Mouse (Mus musculus) adrenal gland, postnatal 25 days (tissue): Measurements from ENCODE around the gene Kcnt2. TPM values are rescaled to one million over a fixed set of nuclear protein-coding genes. Genes with fewer than 3 reads are reported as not detected.

ENCODE experiments used
- DNase-seq: peaks from one replicate; pipeline ENCODE4 v3.0.0; 2021; ENCODE audit warnings: mixed read lengths
- long read RNA-seq: library from polyadenylated mRNA; stranded (forward); transcript quantifications from one replicate; pipeline ENCODE4 v2.0.0, GENCODE M21; 2021
- total RNA-seq: library from RNA; stranded (reverse); gene quantifications from 2 replicates; pipeline ENCODE4 v1.2.3, GENCODE M21; 2021

Gene Kcnt2
- 0.97 and 1.9 TPM in 2 replicates for total RNA-seq
- long read RNA-seq: 0 reads

DNA sequence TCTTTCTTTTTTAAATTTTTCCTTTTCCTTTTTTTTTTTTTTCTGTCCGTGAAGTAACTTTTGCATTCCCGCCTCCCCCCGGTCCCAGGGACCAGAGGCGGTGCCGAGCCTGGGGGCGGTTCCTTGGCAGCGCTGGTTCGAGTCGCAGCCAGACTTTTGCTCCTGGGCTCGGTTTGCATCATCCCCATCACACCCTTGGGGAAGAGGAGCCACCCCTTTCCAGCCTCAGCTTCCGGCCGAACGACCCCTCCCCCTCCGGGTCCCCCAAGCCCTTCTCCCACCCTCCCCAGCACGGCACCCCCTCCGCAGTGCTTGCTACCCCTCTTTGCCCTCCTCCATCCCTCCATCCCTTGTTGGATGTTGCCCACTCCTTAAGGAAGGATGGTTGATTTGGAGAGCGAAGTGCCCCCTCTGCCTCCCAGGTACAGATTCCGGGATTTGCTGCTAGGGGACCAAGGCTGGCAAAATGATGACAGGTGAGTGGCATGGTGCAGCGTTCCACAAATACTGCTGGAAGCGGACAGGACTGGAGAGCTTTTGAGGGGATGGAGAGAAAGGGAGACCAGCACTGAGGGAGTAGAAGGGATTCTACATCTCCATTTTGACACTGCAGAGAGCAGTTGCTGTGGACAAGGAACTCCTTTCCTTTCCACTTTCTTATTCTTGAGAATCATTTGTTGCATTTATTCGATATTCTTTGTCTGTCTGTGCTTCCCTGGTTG lies at the start of gene Kcnt2:
TSS of gene Kcnt2 (plus strand) at position 283 of the 722 bp plus-strand sequence.
- no peak for DNase-seq

DNA sequence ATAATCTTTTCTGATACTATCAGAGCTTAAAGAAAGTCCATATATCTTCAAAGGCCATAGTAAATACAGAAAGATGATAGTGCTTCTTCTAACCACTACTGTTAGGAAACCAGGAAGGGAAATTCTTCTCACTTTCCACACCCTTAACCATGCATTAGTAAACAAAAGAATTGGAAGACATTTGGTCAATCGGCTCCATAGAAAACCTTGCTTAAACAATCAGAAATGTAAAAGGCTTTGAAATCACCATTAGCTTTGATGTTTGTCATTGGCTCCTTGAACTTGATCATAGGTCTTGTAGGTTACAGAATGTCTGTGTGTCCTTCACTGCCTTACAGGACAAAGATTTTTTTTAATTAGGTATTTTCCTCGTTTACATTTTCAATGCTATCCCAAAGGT lies 40.6 kb upstream of the Kcnt2 start:
- no peak for DNase-seq

DNA sequence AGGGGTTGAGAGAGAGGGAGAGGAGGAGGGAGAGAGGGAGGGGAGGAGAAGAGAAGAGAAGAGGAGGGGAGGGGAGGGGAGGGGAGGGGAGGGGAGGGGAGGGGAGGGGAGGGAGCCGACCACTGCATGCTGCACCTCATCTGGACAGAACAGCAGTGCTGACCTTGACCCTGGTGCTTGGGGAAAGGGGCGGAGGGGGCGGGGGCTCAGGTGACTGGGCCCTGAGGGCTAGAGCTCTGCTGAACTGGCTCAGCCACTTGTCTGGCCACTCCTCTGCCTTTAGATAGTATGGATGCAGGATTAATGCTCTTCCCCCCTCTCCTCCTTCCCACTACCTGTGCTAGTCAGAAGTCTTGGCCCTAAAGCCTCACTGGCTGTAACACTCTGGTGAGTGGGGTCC lies 20.7 kb upstream of the Kcnt2 start:
- DNase-seq: no peak

DNA sequence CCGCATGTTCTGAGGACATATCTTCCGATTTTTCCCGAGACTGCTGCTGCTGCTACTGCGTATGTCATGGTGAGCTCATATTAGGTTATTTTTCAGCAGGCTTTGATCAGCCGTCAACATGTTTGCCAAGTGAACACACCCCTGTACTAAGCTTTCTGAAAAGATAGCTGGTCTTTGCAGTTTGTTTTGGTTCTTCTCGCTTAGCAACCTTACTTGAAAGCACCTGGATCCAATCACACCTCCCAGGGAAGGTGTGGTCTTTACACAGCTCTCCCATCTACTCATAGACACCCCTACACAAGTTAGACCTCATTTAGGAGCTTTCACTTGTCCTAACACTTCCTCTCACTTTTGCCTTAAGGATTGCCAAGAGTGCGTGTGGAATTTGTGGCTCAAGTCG lies 19.3 kb upstream of the Kcnt2 start:
- DNase-seq: no peak

DNA sequence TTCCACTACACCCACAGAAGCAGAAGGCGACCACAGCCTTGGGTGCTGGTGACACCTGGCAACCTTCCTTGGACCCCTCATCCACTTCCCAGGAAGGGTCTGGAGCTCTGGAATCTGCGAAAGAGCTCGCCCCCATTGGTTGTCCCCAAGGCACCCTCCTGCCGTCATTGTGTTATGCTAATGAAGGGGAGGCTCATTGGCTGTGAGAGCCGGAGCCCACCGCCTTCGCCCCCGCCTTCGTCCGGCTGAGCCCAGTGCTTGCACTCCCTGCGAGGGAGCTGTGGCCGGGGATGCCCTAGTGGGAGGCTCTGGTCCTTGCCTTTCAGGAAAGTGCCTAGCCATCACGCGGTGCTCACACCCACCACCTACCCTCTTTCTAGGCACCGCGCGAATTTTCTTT lies 493 bp upstream of the Kcnt2 start:
- peak; percentile 26 for DNase-seq

DNA sequence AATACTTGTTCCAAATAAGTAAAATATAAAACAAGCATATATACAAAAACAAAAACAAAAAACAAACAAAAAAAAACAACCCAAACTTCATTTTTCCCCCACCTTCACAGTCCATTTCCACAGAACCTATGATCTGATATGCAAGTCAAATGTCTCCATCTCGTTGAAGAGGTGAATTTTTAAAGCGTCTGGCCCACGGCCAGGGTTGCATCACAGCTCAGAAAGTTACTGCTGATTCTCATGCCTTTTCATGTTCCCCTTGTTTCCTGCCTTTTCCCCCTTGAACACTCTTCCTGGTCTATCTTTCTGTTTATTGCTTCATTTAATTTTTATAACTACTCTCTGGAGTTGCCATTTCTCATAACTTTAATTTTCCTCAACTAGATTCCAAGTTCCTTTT lies 18.7 kb downstream of the Kcnt2 start:
- peak; percentile 5 for DNase-seq

DNA sequence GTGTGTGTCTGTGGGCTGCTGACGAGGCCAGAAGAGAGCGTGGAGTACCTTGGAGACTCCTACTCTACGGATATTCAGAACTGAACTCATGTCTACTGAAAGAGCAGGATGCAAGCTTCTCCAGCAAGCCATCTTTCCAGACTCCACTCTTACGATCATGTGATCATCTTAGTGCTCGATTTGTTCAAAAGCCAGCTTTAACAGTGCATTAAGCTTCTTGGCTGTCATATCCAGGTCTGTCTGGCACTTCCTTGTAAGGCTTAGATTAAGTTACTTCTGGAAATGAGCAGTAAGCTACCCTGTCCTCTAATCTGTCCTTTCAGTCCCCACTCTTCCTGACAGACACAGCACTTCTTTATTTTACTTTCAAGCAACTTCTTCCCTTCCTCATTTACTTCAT lies 20.1 kb downstream of the Kcnt2 start:
- no peak for DNase-seq

DNA sequence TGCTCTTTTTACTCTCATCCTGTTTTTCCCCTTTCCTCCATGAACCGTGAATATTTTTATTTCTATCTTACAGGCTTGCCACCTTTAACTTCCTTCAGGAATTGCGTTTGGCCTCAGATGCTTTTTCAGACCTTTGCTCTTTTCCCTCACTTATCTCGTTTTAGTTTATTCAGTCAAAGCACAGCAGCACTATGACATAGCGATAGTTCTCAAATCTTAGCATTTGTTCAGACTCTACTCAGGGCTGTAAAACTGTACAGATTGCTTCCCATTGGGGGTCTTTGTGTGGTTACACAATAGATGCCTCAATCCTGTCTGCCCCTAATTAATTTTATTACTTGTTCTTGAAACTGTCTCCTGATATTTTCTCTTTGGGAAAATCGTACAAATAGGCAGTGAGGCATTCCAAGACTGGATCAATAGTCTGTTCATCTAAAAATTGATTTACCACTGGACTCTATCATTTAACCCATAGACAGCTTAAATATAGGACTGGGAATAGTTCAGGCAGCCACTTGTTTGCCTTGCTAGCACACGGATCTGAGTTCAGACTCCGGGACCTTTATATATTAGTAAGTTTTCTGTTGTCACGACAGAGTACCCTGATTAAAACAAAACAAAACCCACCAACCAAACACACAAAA lies 20.8 kb downstream of the Kcnt2 start:
- DNase-seq: no peak

DNA sequence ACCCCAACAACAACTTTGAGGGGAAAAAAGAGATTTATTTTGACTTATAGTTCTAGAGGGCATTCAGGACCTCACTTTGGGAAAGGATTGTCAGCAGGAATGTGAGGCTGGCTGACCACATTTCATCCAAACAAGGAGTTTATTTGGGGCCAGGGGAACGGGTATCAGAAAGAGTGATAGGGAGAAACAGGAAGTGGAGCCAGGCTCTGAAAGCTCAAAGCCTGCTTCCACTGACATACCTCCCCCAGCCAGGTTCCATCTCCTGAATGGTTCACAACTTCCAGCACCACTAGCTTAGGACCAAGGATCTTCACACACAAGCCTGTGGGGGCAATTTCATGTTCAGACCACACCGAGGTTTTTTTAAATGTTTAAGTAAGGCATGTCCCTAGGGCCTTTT lies 21.3 kb downstream of the Kcnt2 start:
- DNase-seq: no peak

DNA sequence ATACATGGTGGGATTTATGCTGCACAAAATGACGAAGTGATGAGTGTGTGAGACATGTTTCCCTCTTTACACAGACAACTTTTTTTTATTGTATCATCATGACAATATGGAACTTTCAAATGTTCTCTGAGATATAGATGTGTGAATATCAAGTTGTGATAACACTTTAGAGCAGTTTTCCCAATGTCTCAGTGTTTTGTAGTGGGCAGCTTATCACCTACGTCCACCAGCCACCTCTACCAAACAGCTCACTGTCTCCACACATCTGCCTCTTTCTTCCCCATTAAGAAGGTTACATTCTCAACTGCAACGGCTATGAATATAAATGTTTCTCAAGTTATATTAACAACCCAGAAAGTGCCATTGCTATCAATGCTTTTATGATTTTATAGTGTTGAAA lies 27.7 kb downstream of the Kcnt2 start:
- no peak for DNase-seq

DNA sequence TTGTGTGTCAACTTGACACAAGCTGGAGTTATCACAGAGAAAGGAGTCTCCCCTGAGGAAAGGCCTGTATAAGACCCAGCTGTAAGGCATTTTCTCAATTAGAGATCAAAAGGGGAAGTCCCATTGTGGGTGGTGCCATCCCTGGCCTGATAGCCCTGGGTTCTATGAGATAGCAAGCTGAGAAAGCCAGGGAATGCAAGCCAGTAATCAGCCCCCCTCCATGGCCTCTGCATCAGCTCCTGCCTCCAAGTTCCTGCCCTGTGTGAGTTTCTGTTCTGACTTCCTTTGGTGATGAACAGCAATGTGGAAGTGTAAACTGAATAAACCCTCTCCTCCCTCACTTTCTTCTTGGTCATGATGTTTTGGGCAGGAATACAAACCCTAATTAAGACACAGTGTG lies 29.9 kb downstream of the Kcnt2 start:
- DNase-seq: no peak

DNA sequence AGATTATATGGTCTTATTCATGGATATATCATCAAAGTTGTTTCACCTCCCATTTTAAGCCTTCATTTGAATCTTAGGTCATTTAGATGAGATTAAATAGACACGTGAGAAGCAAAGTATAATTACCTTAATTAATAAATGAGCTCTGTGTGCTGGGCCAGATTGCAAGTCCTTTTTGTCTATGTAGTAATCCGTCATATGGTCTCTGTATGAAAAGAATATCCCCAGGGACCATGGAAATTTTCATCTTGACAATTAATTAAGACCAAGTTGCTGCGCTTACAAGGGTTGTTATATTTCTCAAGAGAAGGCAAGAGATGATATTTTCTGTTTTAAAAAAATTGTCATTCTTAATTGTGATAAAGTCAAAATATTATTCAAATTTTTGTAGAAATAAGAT lies 47.2 kb downstream of the Kcnt2 start:
- DNase-seq: no peak

DNA sequence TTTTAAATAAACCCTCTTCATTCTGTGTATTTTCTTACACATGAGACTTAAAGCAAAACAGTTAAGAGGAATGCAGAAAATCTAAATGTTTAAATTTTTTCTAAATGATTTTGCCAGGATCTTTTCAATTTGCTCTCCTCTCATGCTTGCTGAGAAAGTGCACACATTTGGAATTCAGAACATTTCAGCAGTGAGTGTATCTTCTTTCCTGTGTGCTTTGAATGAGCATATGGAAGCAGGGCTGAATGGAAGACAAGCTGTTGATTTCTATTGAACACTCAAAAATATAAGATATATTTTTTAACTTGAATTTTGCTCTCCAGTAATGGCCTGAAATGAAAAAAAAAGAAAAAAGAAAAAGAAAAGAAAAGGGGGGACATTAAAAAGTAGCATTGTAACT lies 49.5 kb downstream of the Kcnt2 start:
- DNase-seq: no peak

DNA sequence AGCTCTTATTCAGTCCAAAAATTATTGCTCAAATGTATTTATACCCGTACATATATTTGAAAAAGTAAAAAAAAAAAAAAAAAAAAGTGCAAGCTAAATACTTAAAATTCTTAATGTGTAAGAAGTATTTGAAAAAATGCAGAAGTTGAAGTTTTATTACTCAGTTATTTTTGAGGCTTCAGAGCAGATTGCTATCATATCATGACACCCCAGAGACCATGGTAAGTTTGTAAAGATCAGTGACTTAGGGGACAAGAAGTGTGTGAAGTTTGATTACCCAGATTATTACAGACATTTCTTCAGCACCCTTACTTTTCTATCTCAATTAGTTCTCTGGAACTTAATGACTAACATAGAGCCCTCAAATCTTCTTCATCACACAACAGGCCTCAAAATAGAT lies 58.3 kb downstream of the Kcnt2 start:
- no peak for DNase-seq

DNA sequence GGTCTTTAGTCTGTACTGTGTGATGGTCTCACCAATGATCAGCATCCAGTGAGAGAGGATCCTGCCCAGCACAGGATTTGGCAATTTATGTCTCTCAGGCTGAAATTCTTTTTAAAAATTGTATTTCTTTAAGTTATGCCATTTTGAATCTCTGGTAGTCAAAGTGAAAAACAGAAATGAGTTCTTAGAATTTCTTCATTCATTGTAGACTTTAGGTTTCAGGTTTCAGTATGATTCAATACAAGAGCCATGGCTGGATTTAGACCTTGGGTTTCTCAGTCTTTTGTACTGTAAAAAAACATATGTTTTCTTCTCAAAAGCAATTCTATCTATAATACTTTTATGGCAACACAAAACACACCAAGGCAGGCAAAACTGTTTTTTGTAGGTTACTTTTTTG lies 59.4 kb downstream of the Kcnt2 start:
- no peak for DNase-seq

DNA sequence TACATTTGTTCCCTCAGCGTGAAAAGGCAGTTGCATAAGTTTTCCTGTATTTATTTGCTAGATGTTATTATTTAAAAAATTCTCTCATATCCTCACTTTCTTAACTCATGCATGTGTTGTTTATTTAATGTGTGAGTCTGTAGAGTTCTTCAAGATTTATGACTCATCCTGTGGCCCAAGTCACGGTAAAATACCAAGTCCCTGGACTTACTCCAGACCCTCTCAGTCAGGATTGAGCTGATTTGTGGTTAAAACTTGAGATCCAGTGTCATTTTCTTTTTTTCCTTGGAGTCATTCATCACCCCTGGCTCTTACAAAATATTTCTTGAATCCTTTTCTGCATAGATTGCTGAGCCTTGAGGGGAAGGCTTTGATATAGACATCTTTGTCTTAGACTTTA lies 60.4 kb downstream of the Kcnt2 start:
- no peak for DNase-seq

DNA sequence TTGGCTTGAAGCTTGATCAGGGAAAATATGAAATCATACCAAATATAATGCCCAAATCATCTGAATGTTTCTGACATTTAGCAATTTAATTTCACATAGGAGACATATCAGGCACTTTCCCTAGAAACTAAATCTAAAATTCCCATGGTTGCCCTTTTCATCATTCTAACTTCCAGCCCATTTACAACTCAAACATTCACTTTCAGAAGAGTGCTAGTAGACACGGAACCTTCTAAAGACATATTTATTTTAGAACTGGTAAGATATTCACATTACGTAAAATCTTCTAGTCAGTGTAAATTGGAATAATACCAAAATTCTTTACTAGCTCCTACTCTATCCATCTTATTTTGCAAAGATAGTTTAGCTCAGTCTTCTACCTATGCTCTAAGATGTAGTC lies 64.8 kb downstream of the Kcnt2 start:
- DNase-seq: no peak

DNA sequence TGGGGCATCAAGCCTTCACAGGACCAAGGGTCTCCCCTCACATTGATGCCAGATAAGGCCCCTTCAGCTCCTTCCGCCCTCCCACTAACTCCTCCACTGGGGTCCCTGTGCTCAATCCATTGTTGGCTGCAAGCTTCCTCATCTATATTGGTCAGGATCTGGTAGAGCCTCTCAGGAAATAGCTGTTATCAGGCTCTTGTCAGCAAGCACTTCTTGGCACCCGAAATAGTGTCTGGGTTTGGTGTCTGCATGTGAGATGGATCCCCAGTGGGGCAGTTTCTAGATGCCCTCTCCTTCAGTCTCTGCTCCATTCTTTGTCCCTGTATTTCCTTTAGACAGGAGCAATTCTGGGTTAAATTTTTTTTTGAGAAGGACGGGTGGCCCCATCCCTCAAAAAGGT lies 79.1 kb downstream of the Kcnt2 start:
- DNase-seq: no peak

DNA sequence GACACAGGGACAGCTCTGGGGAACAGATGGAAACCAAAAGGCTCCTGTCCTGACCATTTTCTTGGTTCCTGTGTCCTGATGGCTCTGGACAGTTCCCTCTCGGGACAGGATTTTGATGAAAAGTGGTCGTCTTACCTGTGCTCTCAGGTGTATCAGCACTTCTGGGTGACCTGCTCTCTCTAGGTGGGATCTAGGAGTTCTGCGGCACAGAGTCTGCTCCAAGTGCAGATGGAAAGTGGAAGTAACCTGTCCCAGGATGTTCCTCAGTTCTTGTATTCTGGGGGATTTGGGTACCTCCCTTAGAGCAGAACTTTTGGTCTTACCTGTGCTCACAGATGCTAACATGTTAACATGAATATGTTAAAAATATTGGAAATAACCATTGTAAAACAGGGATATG lies 80.8 kb downstream of the Kcnt2 start:
- DNase-seq: no peak

DNA sequence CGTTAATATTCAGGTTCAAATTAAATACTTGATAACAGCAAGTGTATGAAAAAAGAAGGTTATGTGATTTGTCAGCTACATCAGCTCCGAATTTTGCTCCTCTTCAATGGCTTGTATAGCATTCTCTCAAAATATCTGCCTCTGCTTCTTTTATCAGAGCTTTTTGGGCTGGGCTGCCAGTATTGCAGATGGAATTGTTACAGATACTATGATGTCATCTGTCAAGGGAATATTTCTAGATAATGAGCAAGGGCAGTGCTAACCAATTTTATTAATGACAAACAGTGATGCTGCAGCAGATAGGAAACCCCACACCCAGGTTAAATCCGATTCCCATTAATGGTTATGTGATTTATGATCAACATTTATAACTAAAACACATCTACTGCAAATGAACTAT lies 87.7 kb downstream of the Kcnt2 start:
- DNase-seq: no peak

DNA sequence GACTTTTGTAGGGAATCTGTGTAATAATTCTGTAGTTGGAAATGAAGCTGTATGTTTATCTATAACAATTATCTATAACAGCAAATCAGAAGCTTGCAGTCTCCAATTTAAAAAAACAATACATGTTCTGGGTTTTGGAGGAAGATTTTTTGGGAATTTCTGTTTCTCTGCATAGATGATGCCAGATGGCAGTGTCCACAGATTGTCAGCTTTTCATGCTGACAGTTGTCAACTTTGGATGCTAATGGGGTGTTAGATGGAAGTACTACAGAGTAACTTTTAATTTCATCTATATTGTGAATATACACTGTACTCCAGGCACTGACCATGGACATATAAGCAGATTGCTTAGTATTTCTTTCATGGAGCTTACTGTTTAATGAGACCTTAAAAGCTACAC lies 92.5 kb downstream of the Kcnt2 start:
- DNase-seq: no peak

DNA sequence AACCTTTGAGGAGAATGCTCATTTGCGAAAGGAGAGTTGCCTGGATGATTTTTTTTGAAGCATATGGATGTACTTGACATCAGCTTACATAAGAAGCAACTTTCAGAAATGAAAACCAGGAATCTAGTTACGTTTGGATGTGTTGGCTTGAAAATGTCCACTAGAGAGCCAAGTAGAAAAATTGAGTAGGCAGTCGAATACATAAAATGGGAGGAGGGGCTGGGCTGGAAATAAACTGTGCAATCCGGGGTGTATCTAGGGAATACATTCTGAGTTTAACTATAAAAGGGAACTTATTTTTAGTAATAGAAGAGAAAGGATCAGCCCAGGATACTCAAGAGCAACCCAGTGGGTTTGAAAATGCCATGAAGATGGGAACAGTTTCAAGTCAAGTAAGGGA lies 93.4 kb downstream of the Kcnt2 start:
- DNase-seq: no peak

DNA sequence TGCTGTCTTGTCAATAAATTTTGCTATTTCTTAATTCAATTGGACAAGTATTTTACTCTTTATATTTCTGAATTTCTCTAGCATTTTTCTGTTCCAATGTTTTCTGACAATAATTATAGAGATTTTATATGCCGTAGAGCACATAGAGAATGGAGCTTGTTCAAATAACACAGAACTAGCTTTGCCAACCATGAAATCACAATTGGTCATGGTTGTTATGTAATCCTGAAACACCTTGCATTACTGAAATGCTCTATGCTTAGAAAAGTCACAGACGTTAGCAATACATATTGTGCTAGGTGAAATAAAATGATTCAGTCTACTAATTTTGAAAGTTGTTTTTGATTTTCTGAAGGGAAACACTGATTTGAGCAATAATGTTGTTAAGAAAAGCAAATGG lies 118.8 kb downstream of the Kcnt2 start:
- no peak for DNase-seq

DNA sequence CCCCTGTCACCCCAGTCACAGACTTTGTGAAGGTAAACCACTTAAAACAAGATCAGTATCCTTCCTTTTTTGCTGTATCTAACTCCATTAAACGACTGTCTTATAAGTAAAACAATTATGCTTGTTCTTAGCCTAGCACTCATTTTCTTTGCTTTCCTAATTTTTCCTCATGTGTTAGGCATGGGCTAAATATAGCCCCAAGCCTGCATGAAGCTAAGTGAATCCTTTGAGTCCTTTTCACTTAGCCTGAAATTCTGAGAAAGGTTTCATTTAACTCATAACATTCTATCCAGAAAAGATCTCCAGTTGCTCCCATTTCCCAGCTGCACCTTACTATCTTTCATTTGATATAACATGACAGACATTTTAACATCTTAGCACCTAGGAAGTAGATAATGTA lies 127.6 kb downstream of the Kcnt2 start:
- DNase-seq: no peak

DNA sequence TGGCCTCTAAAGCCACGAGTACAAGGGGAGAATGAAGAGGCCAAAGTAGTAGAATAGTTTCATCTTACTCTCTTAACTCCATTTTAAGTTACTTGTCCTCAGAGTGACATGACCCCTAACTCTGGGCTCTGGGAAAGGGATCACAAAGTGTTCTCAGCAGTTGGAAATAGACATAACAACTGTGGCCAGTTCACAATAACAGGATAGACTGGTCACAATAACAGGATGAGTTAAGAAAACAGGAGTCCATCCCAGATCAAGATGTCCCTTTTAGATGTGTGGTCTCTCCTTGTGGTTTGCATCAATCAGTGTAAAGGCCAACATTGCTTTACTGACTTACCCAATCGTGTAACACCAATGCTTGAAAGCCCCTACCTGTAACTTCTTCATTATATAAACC lies 132.8 kb downstream of the Kcnt2 start:
- DNase-seq: no peak
